Mouse (Mus musculus): Measurements from ENCODE around the gene Ssbp4. TPM values are rescaled to one million over a fixed set of nuclear protein-coding genes. Genes with fewer than 3 reads are reported as not detected.

Ssbp4 gene
- polyA plus RNA-seq, 1 experiment from 2014 or later = 32.5 TPM

DNA sequence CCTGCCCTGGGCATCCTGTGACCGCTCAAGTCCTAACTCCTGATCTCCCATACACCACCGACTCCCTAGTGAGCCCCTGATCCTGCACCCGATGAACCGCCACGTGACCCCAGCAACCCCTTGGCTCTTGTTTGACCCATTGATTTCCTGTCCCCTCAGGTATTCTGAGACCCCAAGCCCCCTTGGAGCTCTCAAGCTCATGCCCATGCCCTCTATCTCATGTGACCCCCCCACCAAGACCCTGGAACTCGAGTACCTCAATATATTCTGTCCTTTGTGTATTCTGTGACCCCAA lies 1.1 kb downstream of the Ssbp4 start:
- Histone ChIP-seq H3K9ac (replicated peaks) (peak overlapping the region; percentile 83), H3K4me1 (ENCODE audit: insufficient read depth) (peaks cover 44% of the 10 kb centered on the region), H3K27ac (ENCODE audit: low read depth) (peak overlapping the region; percentile 96; the same call in 1 of the 2 replicates), H3K36me3 (replicated peaks; ENCODE audit: insufficient read depth, low read length) (no peaks in the 10 kb centered on the region), H3K27me3 (ENCODE audit: insufficient read depth, low read length) (peaks cover 6% of the 10 kb centered on the region; the same call in 1 of the 2 replicates), H3K9me3 (ENCODE audit: low read length) (no peaks in the 10 kb centered on the region), H3K4me3 (ENCODE audit: low read depth, low read length) (peak overlapping the region; percentile 74), H3K4me2 (ENCODE audit: low read depth, low read length) (peak overlapping the region; percentile 88)
- WGBS (ENCODE audit: insufficient replicate concordance) = 13% methylated on average over 6 of the region's 6 CpGs
- no peak for DNase-seq
- TF ChIP-seq CTCF (IDR thresholded peaks at IDR 0.05; ENCODE audit: low read depth) (no peak), EP300 (IDR thresholded peaks at IDR 0.05; ENCODE audit: low read depth) (no peak)
- ATAC-seq = no peak

DNA sequence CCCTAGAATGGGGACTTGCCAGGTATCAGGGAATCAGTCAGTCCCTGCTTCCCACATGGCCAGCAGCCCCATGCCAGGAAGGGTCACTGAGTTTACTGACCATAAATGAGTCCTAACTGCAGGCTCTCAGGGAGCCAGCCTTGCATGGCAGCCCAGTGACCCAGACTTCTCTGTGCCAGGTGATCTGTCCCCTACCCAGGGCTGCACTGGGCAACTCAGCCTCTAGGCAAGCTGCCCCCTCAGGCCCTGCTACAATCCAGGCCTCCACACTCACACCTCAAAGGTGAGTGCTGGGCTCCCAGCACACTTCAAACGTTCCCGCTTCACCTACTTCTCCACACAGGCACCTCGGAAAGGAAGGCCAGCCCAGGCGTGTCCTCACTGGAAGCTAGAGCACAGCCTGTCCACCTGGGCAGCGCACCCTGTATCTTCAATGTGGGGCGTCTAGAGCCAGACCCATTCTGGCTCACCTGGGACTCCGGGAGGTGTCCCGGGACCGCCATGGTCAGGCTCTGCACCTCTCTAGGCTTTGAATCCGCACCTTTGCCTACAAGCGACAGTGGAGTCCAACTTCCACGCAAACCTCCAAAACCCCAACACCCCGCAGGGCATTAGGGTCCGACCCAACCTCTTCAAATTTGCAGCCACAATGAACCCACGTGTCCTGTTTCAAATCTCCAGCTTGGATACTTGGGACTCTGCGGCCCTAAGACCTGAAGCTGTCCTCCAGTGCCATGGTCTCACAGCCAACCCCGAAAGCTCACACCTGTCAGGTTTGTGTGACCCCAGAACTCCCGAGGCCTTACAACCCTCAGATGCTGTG lies 1.7 kb downstream of the Ssbp4 start:
- TF ChIP-seq CTCF (IDR thresholded peaks at IDR 0.05; ENCODE audit: low read depth) = no peak
- TF ChIP-seq EP300 (IDR thresholded peaks at IDR 0.05; ENCODE audit: low read depth) = no peak
- Histone ChIP-seq H3K36me3 (replicated peaks; ENCODE audit: insufficient read depth, low read length) (no peaks in the 10 kb centered on the region), H3K9ac (replicated peaks) (peak overlapping the region; percentile 83), H3K27me3 (ENCODE audit: insufficient read depth, low read length) (peaks cover 6% of the 10 kb centered on the region; the same call in 1 of the 2 replicates), H3K27ac (ENCODE audit: low read depth) (no peak overlapping the region), H3K4me1 (ENCODE audit: insufficient read depth) (peaks cover 44% of the 10 kb centered on the region), H3K4me2 (ENCODE audit: low read depth, low read length) (peak overlapping the region; percentile 88), H3K9me3 (ENCODE audit: low read length) (no peaks in the 10 kb centered on the region), H3K4me3 (ENCODE audit: low read depth, low read length) (peak overlapping the region; percentile 74)
- ATAC-seq = no peak
- 63% methylated on average over 18 of the region's 18 CpGs for WGBS (ENCODE audit: insufficient replicate concordance)
- no peak for DNase-seq

DNA sequence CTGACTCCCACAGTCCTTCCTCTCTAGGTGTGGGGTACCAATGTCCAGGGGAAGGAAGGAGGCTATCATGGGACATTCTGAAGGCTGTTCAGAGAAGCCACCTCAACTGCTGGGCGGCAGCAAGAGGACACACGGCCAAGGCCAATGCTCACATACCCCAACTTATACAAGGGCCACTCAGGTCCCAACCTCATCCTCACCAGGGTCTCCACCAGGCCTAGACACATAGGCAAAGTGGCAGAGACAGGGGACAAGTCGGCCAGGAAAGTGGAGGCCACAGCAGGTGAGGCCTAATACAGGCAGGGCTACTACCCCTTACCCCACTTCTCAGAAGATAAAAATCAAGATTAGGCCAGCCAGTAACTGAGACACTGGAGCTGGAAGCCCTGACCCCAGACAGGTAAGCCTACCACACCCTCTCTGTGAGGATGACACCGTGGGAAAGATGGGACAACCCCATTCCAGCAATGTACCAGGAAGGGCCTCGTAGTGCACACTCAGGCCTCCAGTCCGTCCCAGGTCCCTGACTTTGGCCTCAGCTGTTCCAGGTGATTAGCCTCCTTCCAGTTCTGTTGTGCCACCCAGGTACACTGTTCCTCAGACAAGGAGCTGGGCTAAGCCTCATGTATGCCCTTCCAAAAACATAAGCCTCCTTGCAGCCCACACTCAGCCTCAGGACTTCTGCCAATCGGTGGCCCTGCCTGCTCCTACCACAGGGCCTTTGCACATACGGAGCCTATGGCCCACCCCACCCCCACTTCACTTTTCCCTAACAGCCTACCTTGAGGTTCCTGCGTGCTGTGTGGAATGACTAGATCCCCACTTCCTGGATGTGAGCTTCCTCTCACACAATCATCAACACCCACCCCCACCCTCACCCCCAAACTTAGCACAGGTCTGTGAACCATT lies 2.5 kb downstream of the Ssbp4 start:
- Histone ChIP-seq H3K27ac (ENCODE audit: low read depth) (no peak overlapping the region), H3K4me2 (ENCODE audit: low read depth, low read length) (peak overlapping the region; percentile 88; the same call in 1 of the 2 replicates), H3K27me3 (ENCODE audit: insufficient read depth, low read length) (peaks cover 6% of the 10 kb centered on the region; the same call in 1 of the 2 replicates), H3K9ac (replicated peaks) (no peak overlapping the region), H3K4me1 (ENCODE audit: insufficient read depth) (peaks cover 42% of the 10 kb centered on the region), H3K36me3 (replicated peaks; ENCODE audit: insufficient read depth, low read length) (no peaks in the 10 kb centered on the region), H3K9me3 (ENCODE audit: low read length) (no peaks in the 10 kb centered on the region), H3K4me3 (ENCODE audit: low read depth, low read length) (no peak overlapping the region)
- no peak for DNase-seq
- no peak for ATAC-seq
- 84% methylated on average over 9 of the region's 9 CpGs for WGBS (ENCODE audit: insufficient replicate concordance)
- TF ChIP-seq EP300 (IDR thresholded peaks at IDR 0.05; ENCODE audit: low read depth) (no peak), CTCF (IDR thresholded peaks at IDR 0.05; ENCODE audit: low read depth) (no peak)

DNA sequence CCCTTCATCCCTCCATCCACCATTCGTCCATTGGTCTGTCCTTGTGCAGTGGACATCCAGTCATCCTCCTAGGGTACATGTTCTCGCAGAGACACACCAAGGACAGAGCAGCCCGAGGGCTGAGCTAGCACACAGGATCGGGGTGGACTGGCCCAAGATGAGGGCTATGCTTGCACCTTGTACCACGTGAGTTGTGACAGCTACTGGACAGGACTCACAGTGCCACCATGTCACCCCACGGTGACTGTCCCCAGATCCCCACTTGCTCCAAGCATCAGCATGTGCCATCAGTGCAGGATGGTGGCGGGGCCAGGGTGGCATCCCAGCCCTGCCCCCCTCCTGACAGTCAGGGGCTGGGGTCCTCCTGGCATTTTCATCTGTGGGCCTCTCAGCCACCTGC lies 4.1 kb downstream of the Ssbp4 start:
- Histone ChIP-seq H3K27me3 (ENCODE audit: insufficient read depth, low read length) (peaks cover 6% of the 10 kb centered on the region; the same call in 1 of the 2 replicates), H3K4me1 (ENCODE audit: insufficient read depth) (peaks cover 37% of the 10 kb centered on the region), H3K9me3 (ENCODE audit: low read length) (no peaks in the 10 kb centered on the region), H3K4me3 (ENCODE audit: low read depth, low read length) (no peak overlapping the region), H3K9ac (replicated peaks) (no peak overlapping the region), H3K4me2 (ENCODE audit: low read depth, low read length) (no peak overlapping the region), H3K27ac (ENCODE audit: low read depth) (no peak overlapping the region), H3K36me3 (replicated peaks; ENCODE audit: insufficient read depth, low read length) (no peaks in the 10 kb centered on the region)
- 89% methylated on average over 7 of the region's 7 CpGs for WGBS (ENCODE audit: insufficient replicate concordance)
- ATAC-seq (no peak), DNase-seq (no peak)
- TF ChIP-seq CTCF (IDR thresholded peaks at IDR 0.05; ENCODE audit: low read depth) = no peak
- no peak for TF ChIP-seq EP300 (IDR thresholded peaks at IDR 0.05; ENCODE audit: low read depth)

DNA sequence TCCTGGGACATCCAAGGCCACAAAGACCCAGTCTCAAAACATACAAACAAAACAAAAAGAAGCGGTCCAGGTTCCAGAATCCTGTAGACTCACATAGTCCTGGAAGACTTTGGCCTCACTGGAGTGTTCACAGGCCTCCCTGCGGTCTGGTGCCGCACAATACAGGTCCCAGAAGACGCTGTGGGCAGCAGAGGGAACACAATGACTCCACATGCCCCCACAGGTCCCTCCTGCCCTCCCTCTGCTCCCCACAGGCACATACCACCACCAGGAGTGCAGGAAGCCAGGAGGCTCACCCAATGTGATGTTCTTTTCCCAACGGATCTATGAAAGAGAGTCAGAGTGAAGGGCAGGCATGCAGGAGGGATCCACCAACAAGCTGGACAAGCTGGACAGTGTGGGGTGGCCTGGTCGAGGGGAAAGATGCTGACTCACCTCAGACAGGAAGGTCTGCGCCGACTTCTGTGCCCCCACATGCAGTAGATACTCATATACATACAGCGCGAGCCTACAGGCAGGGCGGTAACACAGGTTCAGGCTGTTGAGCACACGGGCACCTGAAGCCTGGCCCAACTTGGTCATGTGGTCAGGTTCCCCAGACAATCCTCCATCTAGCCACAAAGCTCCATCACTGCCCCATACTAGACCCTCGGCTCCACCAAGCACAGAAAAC lies 6.4 kb downstream of the Ssbp4 start:
- no peak for ATAC-seq
- no peak overlapping the region for H3K27ac ChIP-seq (ENCODE audit: low read depth)
- WGBS (ENCODE audit: insufficient replicate concordance) = 83% methylated on average over 13 of the region's 13 CpGs
- no peak overlapping the region for H3K9ac ChIP-seq (replicated peaks)
- H3K4me1 ChIP-seq (ENCODE audit: insufficient read depth) = peaks cover 21% of the 10 kb centered on the region
- H3K4me3 ChIP-seq (ENCODE audit: low read depth, low read length) = no peak overlapping the region
- no peak for DNase-seq
- H3K4me2 ChIP-seq (ENCODE audit: low read depth, low read length) = no peak overlapping the region
- no peak for TF ChIP-seq CTCF (IDR thresholded peaks at IDR 0.05; ENCODE audit: low read depth)
- TF ChIP-seq EP300 (IDR thresholded peaks at IDR 0.05; ENCODE audit: low read depth) = no peak
- no peaks in the 10 kb centered on the region for H3K9me3 ChIP-seq (ENCODE audit: low read length)
- no peaks in the 10 kb centered on the region for H3K27me3 ChIP-seq (ENCODE audit: insufficient read depth, low read length)
- 0 out of 2 replicates have a peak, but pooled peaks cover 2% of the 10 kb centered on the region for H3K36me3 ChIP-seq (replicated peaks; ENCODE audit: insufficient read depth, low read length)
